Mouse (Mus musculus) intestine, embryonic 15.5 days (tissue): Measurements from ENCODE around the gene Arhgap24. TPM values are rescaled to one million over a fixed set of nuclear protein-coding genes. Genes with fewer than 3 reads are reported as not detected.
"Not testable (repeated sequence)": the region's sequence is repeated elsewhere in the genome, so short reads cannot be mapped to it uniquely, and the experiment has no call there.

Experiments
- ATAC-seq: fragments of 200-750 bp; cut with Nextera tagmentation; 2 replicates; pipeline ENCODE4 v1.8.0; 2017; ENCODE audit warnings: moderate TSS enrichment, moderate library complexity
- H3K27ac ChIP-seq: fragments of 300-500 bp; sonication (generic); 2 replicates; pipeline ENCODE4 v1.5.1; 2015; ENCODE audit warnings: mild to moderate bottlenecking, inconsistent platforms
- H3K27me3 ChIP-seq: fragments of 300-500 bp; sonication (generic); replicated peaks from 2 replicates; pipeline ENCODE4 v1.6.1; 2015; ENCODE audit warnings: inconsistent platforms
- H3K36me3 ChIP-seq: fragments of 300-500 bp; sonication (generic); 2 replicates; pipeline ENCODE4 v1.6.1; 2015; ENCODE audit warnings: inconsistent platforms
- H3K4me1 ChIP-seq: fragments of 300-500 bp; sonication (generic); replicated peaks from 2 replicates; pipeline ENCODE4 v1.6.1; 2015; ENCODE audit warnings: inconsistent platforms
- H3K4me2 ChIP-seq: fragments of 300-500 bp; sonication (generic); replicated peaks from 2 replicates; pipeline ENCODE4 v1.6.1; 2015; ENCODE audit warnings: mild to moderate bottlenecking, inconsistent platforms
- H3K4me3 ChIP-seq: fragments of 300-500 bp; sonication (generic); replicated peaks from 2 replicates; pipeline ENCODE4 v1.5.1; 2015; ENCODE audit warnings: inconsistent platforms
- H3K9ac ChIP-seq: fragments of 300-500 bp; sonication (generic); 2 replicates; pipeline ENCODE4 v1.6.1; 2015; ENCODE audit warnings: inconsistent platforms
- H3K9me3 ChIP-seq: fragments of 300-500 bp; sonication (generic); 2 replicates; pipeline ENCODE4 v1.6.1; 2016; ENCODE audit warnings: inconsistent platforms
- WGBS: fragments of 180-500 bp; shearing (Covaris S2); methylation state at CpG from one replicate; pipeline ENCODE4 v1.1.7; 2015; 5-methylcytosine and 5-hydroxymethylcytosine counted together
- polyA plus RNA-seq: library from polyadenylated mRNA; unstranded; fragments of >200 nt; fragmentation: Nextera tagmentation; extraction: Ambion mirVana; gene quantifications from 2 replicates; pipeline ENCODE4 v1.2.1, GENCODE M21; 2015

Gene Arhgap24
- polyA plus RNA-seq, 1 experiment from 2014 or later = 12.0 TPM

GRCm38 (mm10) chr5:102844731-102845598 lies 363.8 kb downstream of the Arhgap24 start:
- WGBS = under 1% methylated on average over 21 of the region's 21 CpGs
- peak overlapping the region; percentile 37 for H3K9ac ChIP-seq
- peak; percentile 90 for ATAC-seq
- H3K9me3 ChIP-seq = no peaks in the 10 kb centered on the region
- H3K4me2 ChIP-seq = peak overlapping the region; percentile 87
- H3K36me3 ChIP-seq = no peaks in the 10 kb centered on the region
- peak overlapping the region; percentile 85 for H3K27ac ChIP-seq
- H3K4me1 ChIP-seq = 0 out of 2 replicates have a peak, but pooled peaks cover 9% of the 10 kb centered on the region
- peak overlapping the region; percentile 35 for H3K4me3 ChIP-seq
- no peaks in the 10 kb centered on the region for H3K27me3 ChIP-seq

- no peak for ATAC-seq
- 21% methylated on average over 11 of the region's 11 CpGs for WGBS
Observed at GRCm38 (mm10) chr5:102845800-102846199, 364.6 kb downstream of the Arhgap24 start.

GRCm38 (mm10) chr5:102847859-102848258 lies 366.7 kb downstream of the Arhgap24 start:
- no peak for ATAC-seq
- Histone ChIP-seq H3K9me3 (no peaks in the 10 kb centered on the region), H3K27me3 (no peaks in the 10 kb centered on the region), H3K9ac (no peak overlapping the region), H3K4me1 (0 out of 2 replicates have a peak, but pooled peaks cover 9% of the 10 kb centered on the region), H3K4me2 (no peak overlapping the region), H3K36me3 (no peaks in the 10 kb centered on the region), H3K27ac (no peak overlapping the region), H3K4me3 (no peak overlapping the region)
- WGBS = 60% methylated on average over 4 of the region's 4 CpGs

More at GRCm38 (mm10) chr5:102845800-102846199, 364.6 kb downstream of the Arhgap24 start:
- no peak overlapping the region; the same call in 1 of the 2 replicates for H3K4me3 ChIP-seq
- H3K4me1 ChIP-seq = 0 out of 2 replicates have a peak, but pooled peaks cover 9% of the 10 kb centered on the region
- no peaks in the 10 kb centered on the region for H3K9me3 ChIP-seq
- no peaks in the 10 kb centered on the region for H3K36me3 ChIP-seq
- no peak overlapping the region for H3K9ac ChIP-seq
- no peaks in the 10 kb centered on the region for H3K27me3 ChIP-seq
- H3K4me2 ChIP-seq = peak overlapping the region; percentile 87
- H3K27ac ChIP-seq = no peak overlapping the region

GRCm38 (mm10) chr5:102851761-102852160 lies 370.6 kb downstream of the Arhgap24 start:
- no peak for ATAC-seq
- WGBS = 65% methylated on average over 2 of the region's 2 CpGs
- H3K36me3 ChIP-seq = no peaks in the 10 kb centered on the region
- 0 out of 2 replicates have a peak, but pooled peaks cover 3% of the 10 kb centered on the region for H3K4me1 ChIP-seq
- no peaks in the 10 kb centered on the region for H3K27me3 ChIP-seq
- H3K9ac ChIP-seq = no peak overlapping the region
- no peak overlapping the region for H3K4me2 ChIP-seq
- no peak overlapping the region for H3K27ac ChIP-seq
- no peaks in the 10 kb centered on the region for H3K9me3 ChIP-seq
- H3K4me3 ChIP-seq = no peak overlapping the region

- 95% methylated on average over 1 of the region's 1 CpGs for WGBS
- no peak overlapping the region for H3K27ac ChIP-seq
- no peak overlapping the region for H3K4me2 ChIP-seq
- no peaks in the 10 kb centered on the region for H3K36me3 ChIP-seq
- H3K27me3 ChIP-seq = no peaks in the 10 kb centered on the region
- no peak overlapping the region for H3K9ac ChIP-seq
- no peaks in the 10 kb centered on the region for H3K9me3 ChIP-seq
- no peak for ATAC-seq
- no peak overlapping the region for H3K4me3 ChIP-seq
- H3K4me1 ChIP-seq = no peaks in the 10 kb centered on the region
Observed at GRCm38 (mm10) chr5:102853750-102854149, 372.6 kb downstream of the Arhgap24 start.

GRCm38 (mm10) chr5:102855805-102856204 lies 374.6 kb downstream of the Arhgap24 start:
- no peak overlapping the region for H3K4me2 ChIP-seq
- H3K36me3 ChIP-seq = no peaks in the 10 kb centered on the region
- H3K9me3 ChIP-seq = no peaks in the 10 kb centered on the region
- no peak overlapping the region for H3K9ac ChIP-seq
- H3K4me3 ChIP-seq = no peak overlapping the region
- no peaks in the 10 kb centered on the region for H3K27me3 ChIP-seq
- 45% methylated on average over 10 of the region's 10 CpGs for WGBS
- H3K4me1 ChIP-seq = no peaks in the 10 kb centered on the region
- 0 out of 2 replicates have a peak, but pooled peaks have one; percentile 41 for ATAC-seq
- H3K27ac ChIP-seq = no peak overlapping the region

DNA sequence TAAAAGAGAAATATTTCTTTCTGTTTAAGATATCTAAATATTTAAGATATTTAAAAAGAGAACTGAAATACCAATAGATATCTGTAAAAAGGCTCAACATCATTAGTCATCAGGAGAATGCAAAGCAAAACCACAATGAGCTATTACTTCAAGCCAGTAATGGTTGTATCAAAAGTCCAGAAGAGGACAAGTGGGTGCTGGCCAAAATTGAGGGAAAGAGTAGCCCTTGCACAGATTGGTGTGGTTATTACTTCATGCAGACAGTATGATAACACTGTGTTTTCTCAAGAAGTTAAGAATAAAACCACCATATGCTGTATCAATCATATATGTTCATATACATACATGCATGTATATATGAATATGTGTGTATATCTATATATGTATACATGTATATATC lies 376.9 kb downstream of the Arhgap24 start:
- no peak overlapping the region for H3K4me3 ChIP-seq
- no peaks in the 10 kb centered on the region for H3K9me3 ChIP-seq
- no peak overlapping the region for H3K4me2 ChIP-seq
- no peaks in the 10 kb centered on the region for H3K27me3 ChIP-seq
- H3K27ac ChIP-seq = no peak overlapping the region
- no peak overlapping the region for H3K9ac ChIP-seq
- no peaks in the 10 kb centered on the region for H3K36me3 ChIP-seq
- no peaks in the 10 kb centered on the region for H3K4me1 ChIP-seq
- no peak for ATAC-seq

- WGBS = 73% methylated on average over 11 of the region's 11 CpGs
- Histone ChIP-seq H3K27ac (no peak overlapping the region), H3K9ac (no peak overlapping the region), H3K36me3 (no peaks in the 10 kb centered on the region), H3K9me3 (no peaks in the 10 kb centered on the region), H3K4me1 (no peaks in the 10 kb centered on the region), H3K4me2 (no peak overlapping the region), H3K27me3 (no peaks in the 10 kb centered on the region), H3K4me3 (no peak overlapping the region)
- ATAC-seq = no peak
Observed at GRCm38 (mm10) chr5:102859749-102860148, 378.6 kb downstream of the Arhgap24 start.

DNA sequence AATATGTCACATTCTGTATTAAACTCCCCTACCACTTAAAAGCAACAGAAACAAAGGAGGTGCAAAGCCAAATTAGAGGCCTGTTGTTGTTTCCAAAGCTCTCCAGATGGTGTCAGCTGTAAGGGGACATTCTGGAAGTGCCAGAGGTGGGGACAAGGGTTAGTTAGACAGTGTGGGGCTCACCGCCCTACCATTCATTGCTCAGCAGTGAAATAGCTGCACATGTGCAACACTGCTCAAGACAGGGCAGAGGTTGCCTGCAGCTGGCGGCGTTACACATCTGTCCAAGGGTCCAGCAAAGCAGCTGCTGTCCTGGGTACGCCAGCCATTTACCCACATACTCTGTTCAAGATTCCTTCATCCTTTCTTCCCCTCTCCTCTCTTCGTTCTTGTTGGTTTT lies 387.0 kb downstream of the Arhgap24 start:
- H3K4me1 ChIP-seq = 0 out of 2 replicates have a peak, but pooled peaks cover 2% of the 10 kb centered on the region
- ATAC-seq = no peak
- H3K4me3 ChIP-seq = no peak overlapping the region
- H3K9ac ChIP-seq = no peak overlapping the region
- WGBS = 58% methylated on average over 5 of the region's 5 CpGs
- H3K27me3 ChIP-seq = no peaks in the 10 kb centered on the region
- H3K36me3 ChIP-seq = no peaks in the 10 kb centered on the region
- no peaks in the 10 kb centered on the region for H3K9me3 ChIP-seq
- no peak overlapping the region for H3K4me2 ChIP-seq
- no peak overlapping the region for H3K27ac ChIP-seq

DNA sequence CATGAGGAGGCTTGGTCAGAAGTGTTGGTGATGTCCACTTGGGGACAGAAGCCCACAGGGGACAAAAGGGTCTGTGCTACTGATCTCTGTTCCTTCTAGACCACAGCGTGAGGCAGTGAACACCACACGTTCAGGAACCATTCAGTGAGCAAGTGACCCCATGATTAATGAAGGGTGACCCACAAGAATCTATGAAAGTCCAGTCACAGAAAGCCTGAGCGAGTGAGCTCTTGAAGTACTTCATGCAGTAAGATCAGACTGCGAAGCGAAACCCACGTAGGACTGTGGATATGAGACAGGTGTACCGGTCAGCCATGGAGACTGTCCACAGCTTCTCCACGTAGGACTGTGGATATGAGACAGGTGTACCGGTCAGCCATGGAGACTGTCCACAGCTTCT lies 391.8 kb downstream of the Arhgap24 start:
- not testable (repeated sequence) for H3K9me3 ChIP-seq, H3K4me3 ChIP-seq, ATAC-seq, H3K36me3 ChIP-seq, H3K9ac ChIP-seq, H3K4me2 ChIP-seq, H3K27me3 ChIP-seq, H3K27ac ChIP-seq, H3K4me1 ChIP-seq
- 95% methylated on average over 9 of the region's 9 CpGs for WGBS

DNA sequence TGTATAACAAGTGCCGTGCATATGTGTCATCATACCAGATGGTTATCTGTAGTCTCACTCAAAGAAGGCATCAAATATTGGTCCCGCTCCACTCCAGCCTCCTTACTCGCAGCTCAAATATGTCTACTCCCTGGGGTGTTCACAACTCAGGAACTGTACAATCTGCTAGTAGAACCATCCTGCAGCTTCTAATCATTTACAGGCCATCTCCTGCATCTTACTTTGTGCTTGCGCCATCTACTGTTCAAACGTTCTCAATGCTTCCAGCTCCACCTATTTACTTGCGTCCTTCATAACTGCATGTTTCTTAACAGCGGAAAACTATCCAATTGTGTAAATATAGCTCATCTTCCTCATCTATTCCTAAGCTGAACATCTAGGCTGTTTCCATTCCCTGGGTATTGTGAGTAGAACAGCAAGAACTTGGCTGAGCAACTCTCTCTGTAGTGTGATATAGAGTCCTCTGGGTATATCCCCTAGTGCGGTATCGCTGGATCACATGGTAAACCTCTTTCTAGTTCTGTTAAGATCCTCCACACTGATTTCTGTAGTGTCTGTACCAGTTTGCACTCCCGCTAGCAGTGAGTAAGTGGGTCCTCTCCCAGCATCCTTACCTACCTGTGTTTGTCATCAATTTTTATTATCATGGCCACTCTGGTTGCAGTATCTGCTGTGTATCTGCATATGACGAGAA lies 393.6 kb downstream of the Arhgap24 start:
- H3K4me1 ChIP-seq = no peaks in the 10 kb centered on the region
- H3K4me3 ChIP-seq = no peak overlapping the region
- 42% methylated on average over 11 of the region's 11 CpGs for WGBS
- H3K36me3 ChIP-seq = no peaks in the 10 kb centered on the region
- peak; percentile 61 for ATAC-seq
- no peak overlapping the region for H3K9ac ChIP-seq
- H3K4me2 ChIP-seq = no peak overlapping the region
- H3K27ac ChIP-seq = no peak overlapping the region
- no peaks in the 10 kb centered on the region for H3K27me3 ChIP-seq
- no peaks in the 10 kb centered on the region for H3K9me3 ChIP-seq

DNA sequence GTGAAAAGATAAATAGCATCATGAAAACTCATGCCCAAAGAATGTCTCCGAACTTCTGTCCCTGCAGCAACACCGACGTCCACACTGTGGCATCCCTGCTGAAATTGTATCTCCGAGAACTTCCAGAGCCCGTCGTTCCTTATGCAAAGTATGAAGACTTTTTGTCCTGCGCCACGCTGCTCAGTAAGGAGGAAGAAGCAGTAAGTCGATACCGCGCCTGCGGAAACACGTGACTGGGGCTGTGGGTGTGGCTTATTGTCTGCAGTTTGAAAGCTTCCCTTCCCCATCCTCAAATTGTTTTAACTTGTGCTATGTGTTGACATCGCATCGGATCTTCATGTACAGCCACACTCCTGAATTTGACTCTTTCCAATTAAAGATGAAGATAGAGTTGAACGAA lies 394.4 kb downstream of the Arhgap24 start:
- no peaks in the 10 kb centered on the region for H3K4me1 ChIP-seq
- no peaks in the 10 kb centered on the region for H3K9me3 ChIP-seq
- H3K27ac ChIP-seq = no peak overlapping the region
- no peak overlapping the region for H3K4me2 ChIP-seq
- no peak overlapping the region for H3K9ac ChIP-seq
- no peaks in the 10 kb centered on the region for H3K27me3 ChIP-seq
- ATAC-seq = no peak
- WGBS = 73% methylated on average over 16 of the region's 16 CpGs
- H3K36me3 ChIP-seq = no peaks in the 10 kb centered on the region
- no peak overlapping the region for H3K4me3 ChIP-seq
